Mouse (Mus musculus): ENCODE results near the gene Gm4924. TPM values are rescaled to one million over a fixed set of nuclear protein-coding genes. Genes with fewer than 3 reads are reported as not detected.
A peak's percentile ranks its signal among the peaks of the same experiment; 100 is the strongest.

Gm4924 gene
- 10 to 100 TPM in 1 of 2 experiments, 1 to 10 TPM in 1; 8.9 to 11.7 TPM for total RNA-seq (2021)

DNA sequence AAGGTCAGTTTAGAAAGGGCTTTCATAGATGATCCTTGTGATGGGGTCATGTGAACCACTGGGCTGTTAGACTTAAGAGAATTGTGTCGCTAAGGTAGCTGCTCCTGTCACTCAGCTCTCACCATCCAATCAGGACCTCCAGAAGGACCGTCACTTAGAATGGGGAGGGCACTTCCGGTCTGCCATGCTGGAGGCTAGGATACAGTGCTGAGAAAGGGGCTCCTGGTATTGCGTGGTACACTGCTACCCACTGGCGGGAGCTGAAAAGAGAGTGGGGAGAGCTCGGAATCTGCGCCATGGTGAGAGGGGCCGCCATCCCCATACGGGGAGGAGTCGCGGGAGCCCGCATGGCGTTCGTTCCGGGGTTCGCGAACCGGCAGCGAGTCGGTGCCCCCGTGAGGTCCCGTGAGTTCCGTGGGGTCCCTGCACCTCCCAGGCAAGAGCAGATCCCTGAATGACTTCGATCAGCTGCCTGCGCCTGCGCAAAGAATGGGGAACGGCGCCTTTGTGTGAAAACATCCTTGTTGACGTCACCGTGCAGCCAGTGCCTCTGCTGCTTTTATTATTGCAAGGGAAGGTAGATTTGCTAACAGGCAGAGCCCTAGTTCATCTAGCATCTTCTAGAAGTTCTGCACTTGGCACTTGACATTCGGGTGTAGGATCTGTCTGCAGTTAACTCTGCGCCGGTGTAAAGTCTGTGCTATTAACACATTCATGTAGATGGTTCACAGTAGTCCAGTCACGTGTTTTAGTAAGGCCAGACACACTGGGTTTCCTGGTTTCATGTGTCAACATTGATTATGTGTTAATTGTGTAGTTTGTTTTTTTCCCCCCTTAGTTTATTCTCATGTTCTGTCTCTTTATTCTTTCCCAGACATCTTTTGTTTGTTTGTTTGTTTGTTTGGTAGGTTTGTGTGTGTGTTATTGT lies at the start of gene Gm4924:
TSS of gene Gm4924 (plus strand) at position 173 of the 928 bp plus-strand sequence.
- DNase-seq (ENCODE audit: low spot score in 2 of 2), result peak; percentile 87
- intact Hi-C loops (cut with DNase I), result no loop called here

DNA sequence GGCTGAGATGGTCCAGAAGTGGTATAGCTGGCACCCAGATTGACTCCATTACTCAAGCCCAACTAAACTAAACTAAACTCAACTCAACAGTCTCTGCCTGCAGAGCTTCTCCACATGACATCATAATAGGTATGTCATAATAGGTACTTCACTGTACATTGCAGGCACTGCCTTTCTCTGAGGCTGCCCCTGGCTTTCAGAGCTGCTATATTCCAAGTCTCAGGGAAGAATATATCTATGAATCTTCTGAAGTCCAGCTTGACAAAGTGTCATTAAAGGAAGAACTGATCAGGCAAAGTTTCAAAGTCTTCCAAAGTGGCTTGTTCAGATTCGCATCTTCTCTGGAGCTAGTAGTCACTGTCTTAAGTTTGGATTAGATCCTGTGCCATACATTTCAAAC lies 37.6 kb upstream of the Gm4924 start, which contains the start of gene 4932415D10Rik:
TSS of gene 4932415D10Rik (minus strand) at position 101 of the 400 bp plus-strand sequence.
- DNase-seq (ENCODE audit: low spot score in 2 of 2), result no peak
- intact Hi-C loops (cut with DNase I), result loop anchor here (10.0 kb wide), 1 partner anchor 62 kb away; no protein-coding TSS in a partner anchor

DNA sequence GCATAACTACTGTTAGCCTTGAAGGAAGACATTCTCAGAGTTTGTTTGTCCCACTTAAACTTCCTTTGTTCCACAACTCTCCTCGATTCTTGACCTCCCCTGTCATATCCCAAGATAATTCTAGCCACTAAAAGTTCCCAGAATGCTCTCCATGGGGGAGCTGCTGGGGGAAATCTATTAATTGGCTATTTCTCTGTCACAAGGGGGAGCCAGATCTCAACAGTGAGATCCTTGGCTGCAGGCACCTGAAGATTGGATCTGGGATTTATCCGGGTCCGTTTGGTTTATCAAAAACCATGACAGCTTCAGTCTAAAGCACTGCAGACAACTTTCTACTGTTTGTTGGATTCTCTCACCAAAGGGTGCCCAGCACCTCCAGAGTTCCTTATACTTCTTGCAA lies 33.9 kb upstream of the Gm4924 start:
- DNase-seq (ENCODE audit: low spot score in 2 of 2), result no peak
- intact Hi-C loops (cut with DNase I), result no loop called here

DNA sequence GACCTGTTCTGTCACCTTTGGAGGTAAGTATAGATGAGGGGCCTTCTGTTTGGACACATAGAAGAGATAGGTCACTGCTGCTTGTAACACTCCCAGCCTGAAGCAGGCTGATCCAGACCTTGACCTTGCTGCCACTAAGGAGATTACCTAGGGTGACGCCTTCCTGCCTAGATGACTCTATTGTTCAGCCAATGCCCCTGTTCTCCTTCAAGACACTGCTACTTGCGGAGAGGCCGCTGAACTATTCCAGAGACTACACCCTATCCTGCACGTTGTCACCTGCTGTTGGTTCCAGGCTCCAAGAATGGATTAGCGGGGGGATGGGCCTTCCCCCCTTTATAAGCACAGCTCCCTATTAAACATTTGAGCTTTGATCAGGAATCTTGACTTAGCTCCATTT lies 24.2 kb upstream of the Gm4924 start:
- no peak for DNase-seq (ENCODE audit: low spot score in 2 of 2)
- intact Hi-C loops (cut with DNase I), result no loop called here

DNA sequence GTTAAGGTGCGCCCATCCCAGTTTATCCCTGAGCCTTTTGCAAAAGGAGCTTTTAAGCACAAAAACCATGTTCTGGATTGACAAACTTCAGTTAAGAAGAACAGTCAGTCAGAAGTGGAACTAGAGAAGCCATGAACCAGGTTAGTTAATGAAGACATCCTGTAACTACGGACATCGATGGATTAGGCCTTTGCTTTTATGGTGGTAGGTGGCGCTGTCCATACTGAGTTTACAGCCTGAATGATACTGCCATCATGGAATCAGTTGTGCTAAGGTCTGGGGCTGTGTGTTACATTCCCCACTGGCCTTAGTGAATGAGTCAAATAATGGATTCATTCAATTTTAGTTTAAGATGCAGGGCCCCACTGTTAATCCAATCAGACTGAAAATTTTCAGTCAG lies 1.3 kb downstream of the Gm4924 start:
- intact Hi-C loops (cut with DNase I), result no loop called here
- DNase-seq (ENCODE audit: low spot score in 2 of 2), result no peak

DNA sequence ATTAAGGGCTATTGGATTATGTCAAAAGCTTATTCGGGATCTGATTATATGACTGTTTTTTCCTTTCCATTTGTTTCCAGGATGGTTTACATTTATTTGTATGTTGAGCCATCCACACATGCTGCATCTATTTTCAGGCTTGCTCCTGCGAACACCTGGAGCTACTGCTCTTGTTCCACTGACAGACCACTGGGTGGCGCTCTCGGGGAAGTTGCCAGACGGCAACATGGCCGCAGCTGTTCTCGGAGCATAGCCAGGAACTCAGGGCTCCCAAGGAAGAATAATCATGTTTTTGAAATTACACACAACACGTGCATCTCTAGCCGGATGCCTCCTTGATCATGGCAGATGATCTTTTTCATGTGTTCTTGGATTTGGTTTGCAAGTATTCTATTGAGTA lies 7.9 kb downstream of the Gm4924 start:
- intact Hi-C loops (cut with DNase I), result no loop called here
- DNase-seq (ENCODE audit: low spot score in 2 of 2), result no peak

DNA sequence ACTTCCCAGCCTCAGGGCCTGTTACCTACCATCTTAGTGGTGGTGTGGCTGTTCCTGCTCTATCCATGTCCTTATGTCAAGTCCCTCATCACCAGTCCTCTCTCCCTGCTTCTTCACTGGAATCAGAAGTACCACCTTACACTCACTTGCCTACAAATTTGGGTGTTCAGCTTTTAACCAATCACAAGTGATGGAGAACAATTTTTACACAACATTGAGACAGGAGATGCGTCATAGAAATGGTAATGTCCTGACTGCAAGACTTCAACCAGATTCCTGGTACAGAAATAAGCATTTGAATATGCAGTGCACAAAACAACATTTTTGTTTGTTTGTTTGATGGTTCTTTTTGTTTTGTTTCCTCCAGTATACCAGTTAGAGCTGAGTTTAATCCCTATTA lies 28.9 kb downstream of the Gm4924 start:
- intact Hi-C loops (cut with DNase I), result no loop called here
- no peak for DNase-seq (ENCODE audit: low spot score in 2 of 2)

DNA sequence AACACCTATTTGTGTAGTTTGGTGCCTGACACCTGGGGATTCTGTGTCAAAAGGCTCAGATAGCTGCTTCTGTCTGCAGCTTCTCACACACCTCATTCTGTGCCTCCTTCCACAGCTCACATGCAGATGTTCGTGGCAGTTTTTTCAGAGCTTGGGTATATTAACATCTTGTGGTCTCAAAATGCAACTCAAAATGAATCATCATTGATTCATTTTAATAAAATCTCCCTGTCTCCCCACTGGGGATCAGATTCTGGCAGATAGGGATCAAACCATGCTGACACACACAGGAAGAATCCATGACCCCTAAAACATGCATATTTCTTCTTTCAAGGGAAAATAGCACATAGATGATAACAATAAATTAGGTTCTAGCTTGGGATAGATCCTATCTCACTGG lies 55.5 kb downstream of the Gm4924 start:
- intact Hi-C loops (cut with DNase I), result no loop called here
- no peak for DNase-seq (ENCODE audit: low spot score in 2 of 2)

DNA sequence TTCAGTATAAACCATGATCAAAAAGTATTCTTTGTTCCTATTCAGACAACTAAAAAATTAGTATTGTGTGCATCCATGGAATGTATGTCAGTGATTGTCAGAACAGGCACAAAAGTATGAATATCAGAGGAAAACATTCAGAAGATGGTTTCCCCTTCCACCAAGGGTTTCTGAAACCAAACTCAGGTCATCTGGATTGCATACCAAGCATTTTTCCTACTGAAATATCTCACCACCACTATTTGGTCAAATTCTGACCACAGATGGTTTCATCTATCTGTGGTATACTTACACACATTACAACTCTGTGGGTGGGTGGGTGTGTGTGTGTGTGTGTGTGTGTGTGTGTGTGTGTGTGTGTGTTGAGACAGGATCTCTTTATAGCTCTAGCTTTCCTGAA lies 69.6 kb downstream of the Gm4924 start:
- intact Hi-C loops (cut with DNase I), result no loop called here
- DNase-seq (ENCODE audit: low spot score in 2 of 2), result no peak

Other genes with a start within 250 kb of the Gm4924 start
- 10 to 100 TPM in 1 of 2 experiments, 1 to 10 TPM in 1; 7.8 to 11.2 TPM for gene AU041133, start 226.2 kb upstream of the Gm4924 start, total RNA-seq (2021)
- gene Zfp938, start 113.0 kb upstream of the Gm4924 start, total RNA-seq (2021), result 10 to 100 TPM; 18.8 to 22.3 TPM
- not detected for gene 4932415D10Rik, start 37.7 kb upstream of the Gm4924 start, total RNA-seq (2021)
- gene Gm1553, start 138.4 kb downstream of the Gm4924 start, total RNA-seq (2021), result not detected

Data from left cerebral cortex, postnatal 36 days (tissue).